Mouse (Mus musculus) hematopoietic multipotent progenitor cell, adult 10-12 weeks (in vitro differentiated cells): ENCODE data around the gene Add2. TPM values are rescaled to one million over a fixed set of nuclear protein-coding genes. Genes with fewer than 3 reads are reported as not detected.

ENCODE experiments used
- polyA plus RNA-seq: library from polyadenylated mRNA; stranded (reverse); fragments of >175 nt; gene quantifications from 2 replicates; pipeline ENCODE4 v1.2.3, GENCODE M21; 2012; ENCODE audit warnings: low replicate concordance

The Add2 gene
- polyA plus RNA-seq, result 2.4 and 22.5 TPM in 2 replicates

GRCm38 (mm10) chr6:86028601-86029322, at the start of gene Add2:
Gene Add2, plus strand, starts transcription at chr6:86028681.

GRCm38 (mm10) chr6:86015871-86016270, 12.6 kb upstream of the Add2 start, which contains the start of gene Figla:
Gene Figla, plus strand, starts transcription at chr6:86016171.

Other genes with a start within 250 kb of the Add2 start
- gene Nat8f6, start 207.7 kb upstream of the Add2 start, polyA plus RNA-seq, result 0.15 TPM in 1 of 2 replicates, not detected in the other
- gene Nat8f5, start 207.7 kb upstream of the Add2 start, polyA plus RNA-seq, result not detected in 2 replicates
- not detected in 2 replicates for gene Nat8, start 196.6 kb upstream of the Add2 start, polyA plus RNA-seq
- not detected in 2 replicates for gene Nat8f2, start 159.5 kb upstream of the Add2 start, polyA plus RNA-seq
- 0.22 and 0.34 TPM in 2 replicates for gene Nat8f4, start 123.8 kb upstream of the Add2 start, polyA plus RNA-seq
- gene Tprkb, start 116.8 kb upstream of the Add2 start, polyA plus RNA-seq, result 2.4 and 3.2 TPM in 2 replicates
- 0.23 and 1.2 TPM in 2 replicates for gene Nat8f1, start 113.0 kb upstream of the Add2 start, polyA plus RNA-seq
- 61.0 and 73.2 TPM in 2 replicates for gene Dusp11, start 67.0 kb upstream of the Add2 start, polyA plus RNA-seq
- not detected in 2 replicates for gene Figla, start 12.5 kb upstream of the Add2 start, polyA plus RNA-seq
- 0.39 and 0.42 TPM in 2 replicates for gene Tgfa, start 166.5 kb downstream of the Add2 start, polyA plus RNA-seq